Mouse (Mus musculus) heart, postnatal 0 days (tissue): ENCODE measurements around the gene Fbxw5. TPM values are rescaled to one million over a fixed set of nuclear protein-coding genes. Genes with fewer than 3 reads are reported as not detected.

Experiments used
- ATAC-seq: fragments of 200-750 bp; cut with Nextera tagmentation; 2 replicates; pipeline ENCODE4 v1.8.0; 2017; ENCODE audit warnings: low read depth, moderate number of reproducible peaks, moderate library complexity; ENCODE audit not compliant: insufficient read depth
- DNase-seq: peaks from one replicate; pipeline ENCODE4 v3.0.0-alpha.2; 2016; ENCODE audit warnings: low spot score
- H3K27ac ChIP-seq: fragments of 300-500 bp; sonication (generic); 2 replicates; pipeline ENCODE4 v1.5.1; 2014; ENCODE audit warnings: low read depth, mild to moderate bottlenecking
- H3K27me3 ChIP-seq: fragments of 300-500 bp; sonication (generic); 2 replicates; pipeline ENCODE4 v1.6.1; 2014; ENCODE audit warnings: low read length, mixed read lengths; ENCODE audit not compliant: control insufficient read depth, insufficient read depth
- H3K36me3 ChIP-seq: fragments of 300-500 bp; sonication (generic); replicated peaks from 2 replicates; pipeline ENCODE4 v1.6.1; 2014; ENCODE audit warnings: low read length, mixed read lengths; ENCODE audit not compliant: control insufficient read depth, insufficient read depth
- H3K4me1 ChIP-seq: fragments of 300-500 bp; sonication (generic); 2 replicates; pipeline ENCODE4 v1.6.1; 2014; ENCODE audit warnings: antibody characterized with exemption; ENCODE audit not compliant: control insufficient read depth, insufficient read depth
- H3K4me2 ChIP-seq: fragments of 300-500 bp; sonication (generic); 2 replicates; pipeline ENCODE4 v1.6.1; 2014; ENCODE audit warnings: low read depth, mild to moderate bottlenecking, low read length, moderate library complexity
- H3K4me3 ChIP-seq: fragments of 300-500 bp; sonication (generic); 2 replicates; pipeline ENCODE4 v1.5.1; 2014; ENCODE audit warnings: low read depth, low read length
- H3K9ac ChIP-seq: fragments of 300-500 bp; sonication (generic); replicated peaks from 2 replicates; pipeline ENCODE4 v1.6.1; 2014; ENCODE audit warnings: low read depth, low read length, mixed read lengths
- H3K9me3 ChIP-seq: fragments of 300-500 bp; sonication (generic); replicated peaks from 2 replicates; pipeline ENCODE4 v1.6.1; 2016; ENCODE audit warnings: low read length; ENCODE audit not compliant: control insufficient read depth
- CTCF ChIP-seq: IDR thresholded peaks from 2 replicates; pipeline ENCODE4 v1.5.1; 2016; ENCODE audit warnings: antibody characterized with exemption, control low read depth, low read depth
- EP300 ChIP-seq: IDR thresholded peaks from 2 replicates; pipeline ENCODE4 v1.6.1; 2016; ENCODE audit warnings: antibody characterized with exemption, low read depth
- WGBS: fragments of 180-500 bp; shearing (Covaris S2); extraction: QIAGEN DNeasy Blood & Tissue Kit; methylation state at CpG from one replicate; pipeline ENCODE4 v1.1.7; 2014; 5-methylcytosine and 5-hydroxymethylcytosine counted together
- polyA plus RNA-seq: library from polyadenylated mRNA; unstranded; fragments of >200 nt; fragmentation: Nextera tagmentation; extraction: Ambion mirVana; gene quantifications from 2 replicates; pipeline ENCODE4 v1.2.1, GENCODE M21; 2015
- total RNA-seq: library from RNA; depleted of rRNA; stranded (reverse); fragments of >200 nt; gene quantifications from 2 replicates; pipeline ENCODE4 v1.2.3, GENCODE M21; 2014; ENCODE audit warnings: low replicate concordance; rRNA removed

The Fbxw5 gene
- total RNA-seq (115 and 141 TPM in 2 replicates), polyA plus RNA-seq (70.6 and 76.5 TPM in 2 replicates)

GRCm38 (mm10) chr2:25500576-25501405 is at the start of gene Fbxw5:
Gene Fbxw5, plus strand, starts transcription at chr2:25500750.
- no peaks in the 10 kb centered on the region for H3K27me3 ChIP-seq
- peak within 1 kb of the TSS; percentile 96 for H3K9ac ChIP-seq
- peak within 1 kb of the TSS; percentile 96 for H3K4me2 ChIP-seq
- peaks cover 34% of the 10 kb centered on the region for H3K36me3 ChIP-seq
- DNase-seq (peak; percentile 95), ATAC-seq (peak; percentile 92)
- peak within 1 kb of the TSS; percentile 91 for H3K4me3 ChIP-seq
- no peaks in the 10 kb centered on the region for H3K9me3 ChIP-seq
- H3K27ac ChIP-seq: peak within 1 kb of the TSS; percentile 77
- under 1% methylated on average over 44 of the region's 44 CpGs for WGBS
- H3K4me1 ChIP-seq: peaks cover 15% of the 10 kb centered on the region
- no peak for TF ChIP-seq EP300
- TF ChIP-seq CTCF: no peak

- H3K27ac ChIP-seq: no peak overlapping the region
- 70% methylated on average over 8 of the region's 8 CpGs for WGBS
- no peak overlapping the region for H3K4me3 ChIP-seq
- no peak for DNase-seq
- ATAC-seq: no peak
- no peaks in the 10 kb centered on the region for H3K27me3 ChIP-seq
- no peak overlapping the region for H3K4me2 ChIP-seq
- no peak for TF ChIP-seq EP300
- TF ChIP-seq CTCF: no peak
- peaks cover 15% of the 10 kb centered on the region; the same call in 1 of the 2 replicates for H3K36me3 ChIP-seq
- no peaks in the 10 kb centered on the region for H3K9me3 ChIP-seq
- H3K9ac ChIP-seq: no peak overlapping the region
- no peaks in the 10 kb centered on the region for H3K4me1 ChIP-seq
Measured at GRCm38 (mm10) chr2:25450853-25451647, 49.5 kb upstream of the Fbxw5 start.

GRCm38 (mm10) chr2:25452951-25453350 is 47.6 kb upstream of the Fbxw5 start:
- Histone ChIP-seq H3K36me3 (peaks cover 5% of the 10 kb centered on the region; the same call in 1 of the 2 replicates), H3K4me3 (no peak overlapping the region), H3K27ac (no peak overlapping the region), H3K4me2 (no peak overlapping the region), H3K4me1 (no peaks in the 10 kb centered on the region), H3K27me3 (no peaks in the 10 kb centered on the region), H3K9ac (no peak overlapping the region), H3K9me3 (no peaks in the 10 kb centered on the region)
- DNase-seq: no peak
- 45% methylated on average over 1 of the region's 1 CpGs for WGBS
- no peak for TF ChIP-seq CTCF
- TF ChIP-seq EP300: no peak
- ATAC-seq: no peak

GRCm38 (mm10) chr2:25456205-25456953 is 44.2 kb upstream of the Fbxw5 start, which contains the start of gene Clic3:
Gene Clic3, plus strand, starts transcription at chr2:25456838.
- TF ChIP-seq CTCF: no peak
- no peak for TF ChIP-seq EP300
- ATAC-seq: no peak
- Histone ChIP-seq H3K27me3 (no peaks in the 10 kb centered on the region), H3K4me1 (peaks cover 10% of the 10 kb centered on the region), H3K9me3 (no peaks in the 10 kb centered on the region), H3K27ac (no peak within 1 kb of the TSS), H3K4me2 (no peak within 1 kb of the TSS), H3K4me3 (no peak within 1 kb of the TSS), H3K36me3 (peaks cover 20% of the 10 kb centered on the region), H3K9ac (no peak within 1 kb of the TSS)
- no peak for DNase-seq
- WGBS: 28% methylated on average over 14 of the region's 14 CpGs
